Mouse (Mus musculus): ENCODE results near the gene Stk25. TPM values are rescaled to one million over a fixed set of nuclear protein-coding genes. Genes with fewer than 3 reads are reported as not detected.

Gene Stk25
- polyA plus RNA-seq, 1 experiment from 2014 or later: 116 TPM

GRCm38 (mm10) chr1:93691106-93691505 is 32.6 kb upstream of the Stk25 start:
- Histone ChIP-seq H3K4me1 (replicated peaks; ENCODE audit: control insufficient read depth, insufficient read depth, low read length) (peaks cover 4% of the 10 kb centered on the region; the same call in 1 of the 2 replicates), H3K9ac (ENCODE audit: low read depth, low read length) (no peak overlapping the region), H3K27me3 (replicated peaks; ENCODE audit: control insufficient read depth, insufficient read depth, low read length) (no peaks in the 10 kb centered on the region), H3K4me2 (replicated peaks; ENCODE audit: low read depth) (no peak overlapping the region), H3K4me3 (ENCODE audit: low read depth, low read length) (no peak overlapping the region), H3K27ac (ENCODE audit: low read depth, low read length) (no peak overlapping the region), H3K9me3 (ENCODE audit: control insufficient read depth) (no peaks in the 10 kb centered on the region), H3K36me3 (ENCODE audit: control insufficient read depth, insufficient read depth) (no peaks in the 10 kb centered on the region; the same call in 1 of the 2 replicates)
- no peak for TF ChIP-seq CTCF (IDR thresholded peaks at IDR 0.05; ENCODE audit: low read depth)
- no peak for ATAC-seq
- WGBS: 93% methylated on average over 8 of the region's 8 CpGs

- no peak for ATAC-seq
- TF ChIP-seq CTCF (IDR thresholded peaks at IDR 0.05; ENCODE audit: low read depth): no peak
- Histone ChIP-seq H3K36me3 (ENCODE audit: control insufficient read depth, insufficient read depth) (no peaks in the 10 kb centered on the region; the same call in 1 of the 2 replicates), H3K4me2 (replicated peaks; ENCODE audit: low read depth) (no peak overlapping the region), H3K4me1 (replicated peaks; ENCODE audit: control insufficient read depth, insufficient read depth, low read length) (peaks cover 9% of the 10 kb centered on the region; the same call in 1 of the 2 replicates), H3K9me3 (ENCODE audit: control insufficient read depth) (no peaks in the 10 kb centered on the region), H3K27ac (ENCODE audit: low read depth, low read length) (no peak overlapping the region), H3K4me3 (ENCODE audit: low read depth, low read length) (no peak overlapping the region), H3K9ac (ENCODE audit: low read depth, low read length) (no peak overlapping the region), H3K27me3 (replicated peaks; ENCODE audit: control insufficient read depth, insufficient read depth, low read length) (no peaks in the 10 kb centered on the region)
- WGBS: 80% methylated on average over 7 of the region's 7 CpGs
These were observed 31.5 kb upstream of the Stk25 start for GRCm38 (mm10) chr1:93689901-93690496.

- no peak for ATAC-seq
- H3K4me1 ChIP-seq (replicated peaks; ENCODE audit: control insufficient read depth, insufficient read depth, low read length): 0 out of 2 replicates have a peak, but pooled peaks cover 9% of the 10 kb centered on the region
- no peak overlapping the region for H3K4me2 ChIP-seq (replicated peaks; ENCODE audit: low read depth)
- no peak for TF ChIP-seq CTCF (IDR thresholded peaks at IDR 0.05; ENCODE audit: low read depth)
- H3K9me3 ChIP-seq (ENCODE audit: control insufficient read depth): no peaks in the 10 kb centered on the region
- H3K27me3 ChIP-seq (replicated peaks; ENCODE audit: control insufficient read depth, insufficient read depth, low read length): no peaks in the 10 kb centered on the region
- H3K36me3 ChIP-seq (ENCODE audit: control insufficient read depth, insufficient read depth): no peaks in the 10 kb centered on the region
- no peak overlapping the region for H3K4me3 ChIP-seq (ENCODE audit: low read depth, low read length)
- 80% methylated on average over 8 of the region's 8 CpGs for WGBS
- no peak overlapping the region for H3K9ac ChIP-seq (ENCODE audit: low read depth, low read length)
- no peak overlapping the region for H3K27ac ChIP-seq (ENCODE audit: low read depth, low read length)
These were observed 29.7 kb upstream of the Stk25 start for GRCm38 (mm10) chr1:93688154-93688553.

GRCm38 (mm10) chr1:93686961-93687320 is 28.5 kb upstream of the Stk25 start:
- WGBS: 48% methylated on average over 3 of the region's 3 CpGs
- no peak for ATAC-seq
- H3K4me3 ChIP-seq (ENCODE audit: low read depth, low read length): no peak overlapping the region; the same call in 1 of the 2 replicates

GRCm38 (mm10) chr1:93686245-93686960 is 27.9 kb upstream of the Stk25 start:
- Histone ChIP-seq H3K9ac (ENCODE audit: low read depth, low read length) (peak overlapping the region; percentile 68), H3K4me3 (ENCODE audit: low read depth, low read length) (peak overlapping the region; percentile 58), H3K4me1 (replicated peaks; ENCODE audit: control insufficient read depth, insufficient read depth, low read length) (0 out of 2 replicates have a peak, but pooled peaks cover 9% of the 10 kb centered on the region), H3K27me3 (replicated peaks; ENCODE audit: control insufficient read depth, insufficient read depth, low read length) (no peaks in the 10 kb centered on the region), H3K9me3 (ENCODE audit: control insufficient read depth) (no peaks in the 10 kb centered on the region), H3K4me2 (replicated peaks; ENCODE audit: low read depth) (peak overlapping the region; percentile 95), H3K36me3 (ENCODE audit: control insufficient read depth, insufficient read depth) (no peaks in the 10 kb centered on the region), H3K27ac (ENCODE audit: low read depth, low read length) (peak overlapping the region; percentile 57)
- 7% methylated on average over 51 of the region's 51 CpGs for WGBS
- peak; percentile 88 for ATAC-seq
- TF ChIP-seq CTCF (IDR thresholded peaks at IDR 0.05; ENCODE audit: low read depth): peak; percentile 81

More at GRCm38 (mm10) chr1:93686961-93687320, 28.5 kb upstream of the Stk25 start:
- 0 out of 2 replicates have a peak, but pooled peaks cover 9% of the 10 kb centered on the region for H3K4me1 ChIP-seq (replicated peaks; ENCODE audit: control insufficient read depth, insufficient read depth, low read length)
- H3K4me2 ChIP-seq (replicated peaks; ENCODE audit: low read depth): peak overlapping the region; percentile 95
- no peak overlapping the region for H3K9ac ChIP-seq (ENCODE audit: low read depth, low read length)
- no peaks in the 10 kb centered on the region for H3K9me3 ChIP-seq (ENCODE audit: control insufficient read depth)
- no peaks in the 10 kb centered on the region for H3K27me3 ChIP-seq (replicated peaks; ENCODE audit: control insufficient read depth, insufficient read depth, low read length)
- TF ChIP-seq CTCF (IDR thresholded peaks at IDR 0.05; ENCODE audit: low read depth): no peak
- no peak overlapping the region for H3K27ac ChIP-seq (ENCODE audit: low read depth, low read length)
- no peaks in the 10 kb centered on the region for H3K36me3 ChIP-seq (ENCODE audit: control insufficient read depth, insufficient read depth)

GRCm38 (mm10) chr1:93685401-93686244 is 27.2 kb upstream of the Stk25 start, which contains the start of gene Bok:
TSS of gene Bok (plus strand) at chr1:93685660.
- under 1% methylated on average over 78 of the region's 78 CpGs for WGBS

More at GRCm38 (mm10) chr1:93685401-93686244, 27.2 kb upstream of the Stk25 start, which contains the start of gene Bok:
- Histone ChIP-seq H3K4me3 (ENCODE audit: low read depth, low read length) (peak within 1 kb of the TSS; percentile 58), H3K4me1 (replicated peaks; ENCODE audit: control insufficient read depth, insufficient read depth, low read length) (0 out of 2 replicates have a peak, but pooled peaks cover 9% of the 10 kb centered on the region), H3K4me2 (replicated peaks; ENCODE audit: low read depth) (peak within 1 kb of the TSS; percentile 95), H3K9ac (ENCODE audit: low read depth, low read length) (peak within 1 kb of the TSS; percentile 68), H3K9me3 (ENCODE audit: control insufficient read depth) (no peaks in the 10 kb centered on the region), H3K36me3 (ENCODE audit: control insufficient read depth, insufficient read depth) (no peaks in the 10 kb centered on the region), H3K27ac (ENCODE audit: low read depth, low read length) (peak within 1 kb of the TSS; percentile 57), H3K27me3 (replicated peaks; ENCODE audit: control insufficient read depth, insufficient read depth, low read length) (no peaks in the 10 kb centered on the region)
- 0 out of 2 replicates have a peak, but pooled peaks have one; percentile 14 for TF ChIP-seq CTCF (IDR thresholded peaks at IDR 0.05; ENCODE audit: low read depth)
- peak; percentile 39 for ATAC-seq
